Mouse (Mus musculus) hindbrain, embryonic 11.5 days (tissue): ENCODE measurements around the gene Pkd1. TPM values are rescaled to one million over a fixed set of nuclear protein-coding genes. Genes with fewer than 3 reads are reported as not detected.

Experiments
- ATAC-seq: fragments of 200-750 bp; cut with Nextera tagmentation; 2 replicates; pipeline ENCODE4 v1.8.0; 2017; ENCODE audit warnings: mild to moderate bottlenecking, moderate TSS enrichment, moderate library complexity; ENCODE audit not compliant: low FRiP score
- DNase-seq: peaks from one replicate; pipeline ENCODE4 v3.0.0-alpha.2; 2015; ENCODE audit warnings: low spot score
- H3K27ac ChIP-seq: fragments of 300-500 bp; sonication (generic); 2 replicates; pipeline ENCODE4 v1.5.1; 2014; ENCODE audit warnings: mild to moderate bottlenecking, low read depth, low read length
- H3K27me3 ChIP-seq: fragments of 300-500 bp; sonication (generic); 2 replicates; pipeline ENCODE4 v1.6.1; 2014; ENCODE audit warnings: mild to moderate bottlenecking, low read length, moderate library complexity, mixed read lengths; ENCODE audit not compliant: control insufficient read depth, insufficient read depth
- H3K36me3 ChIP-seq: fragments of 300-500 bp; sonication (generic); 2 replicates; pipeline ENCODE4 v1.6.1; 2014; ENCODE audit warnings: mild to moderate bottlenecking, low read length, moderate library complexity, mixed read lengths; ENCODE audit not compliant: control insufficient read depth, insufficient read depth
- H3K4me1 ChIP-seq: fragments of 300-500 bp; sonication (generic); replicated peaks from 2 replicates; pipeline ENCODE4 v1.6.1; 2014; ENCODE audit warnings: low read length, mixed read lengths; ENCODE audit not compliant: control insufficient read depth, insufficient read depth
- H3K4me2 ChIP-seq: fragments of 300-500 bp; sonication (generic); replicated peaks from 2 replicates; pipeline ENCODE4 v1.6.1; 2014; ENCODE audit warnings: mild to moderate bottlenecking, low read depth, low read length
- H3K4me3 ChIP-seq: fragments of 300-500 bp; sonication (generic); 2 replicates; pipeline ENCODE4 v1.5.1; 2014; ENCODE audit warnings: low read depth, low read length
- H3K9ac ChIP-seq: fragments of 300-500 bp; sonication (generic); 2 replicates; pipeline ENCODE4 v1.6.1; 2014; ENCODE audit warnings: low read depth, low read length
- H3K9me3 ChIP-seq: fragments of 300-500 bp; sonication (generic); 2 replicates; pipeline ENCODE4 v1.6.1; 2016; ENCODE audit warnings: low read length; ENCODE audit not compliant: control insufficient read depth
- WGBS: fragments of 180-500 bp; shearing (Covaris S2); extraction: QIAGEN DNeasy Blood & Tissue Kit; methylation state at CpG from one replicate; pipeline ENCODE4 v1.1.7; 2014; 5-methylcytosine and 5-hydroxymethylcytosine counted together
- polyA plus RNA-seq: library from polyadenylated mRNA; unstranded; fragments of >200 nt; fragmentation: Nextera tagmentation; extraction: Ambion mirVana; gene quantifications from 2 replicates; pipeline ENCODE4 v1.2.1, GENCODE M21; 2014

Gene Pkd1
- polyA plus RNA-seq, 1 experiment from 2014 or later: 22.2 TPM

GRCm38 (mm10) chr17:24628646-24629045, 79.0 kb downstream of the Pkd1 start:
- Histone ChIP-seq H3K4me3 (no peak overlapping the region), H3K27me3 (no peaks in the 10 kb centered on the region), H3K9me3 (no peaks in the 10 kb centered on the region), H3K27ac (no peak overlapping the region), H3K9ac (no peak overlapping the region), H3K36me3 (0 out of 2 replicates have a peak, but pooled peaks cover 2% of the 10 kb centered on the region), H3K4me1 (peaks cover 6% of the 10 kb centered on the region), H3K4me2 (no peak overlapping the region)
- DNase-seq (peak; percentile 87), ATAC-seq (no peak)
- WGBS: 50% methylated on average over 5 of the region's 5 CpGs

- no peaks in the 10 kb centered on the region for H3K36me3 ChIP-seq
- WGBS: 90% methylated on average over 14 of the region's 14 CpGs
- H3K27ac ChIP-seq: no peak overlapping the region
- no peak overlapping the region for H3K4me3 ChIP-seq
- no peaks in the 10 kb centered on the region for H3K27me3 ChIP-seq
- no peak overlapping the region for H3K4me2 ChIP-seq
- H3K9me3 ChIP-seq: no peaks in the 10 kb centered on the region
- no peak for DNase-seq
- H3K9ac ChIP-seq: no peak overlapping the region
- H3K4me1 ChIP-seq: peaks cover 6% of the 10 kb centered on the region
- no peak for ATAC-seq
Observed at GRCm38 (mm10) chr17:24630072-24630471, 80.4 kb downstream of the Pkd1 start.

GRCm38 (mm10) chr17:24632167-24632812, 82.7 kb downstream of the Pkd1 start, which contains the start of the genes Tsc2 and Nthl1:
Tsc2 (minus strand) TSS chr17:24632630.
Nthl1 (plus strand) TSS chr17:24632680.
- H3K36me3 ChIP-seq: no peaks in the 10 kb centered on the region
- H3K9ac ChIP-seq: peak within 1 kb of the TSS; percentile 70
- H3K27me3 ChIP-seq: no peaks in the 10 kb centered on the region
- peak; percentile 88 for ATAC-seq
- H3K4me1 ChIP-seq: peaks cover 6% of the 10 kb centered on the region
- no peak within 1 kb of the TSS for H3K27ac ChIP-seq
- peak within 1 kb of the TSS; percentile 62 for H3K4me3 ChIP-seq
- 2% methylated on average over 51 of the region's 51 CpGs for WGBS
- H3K4me2 ChIP-seq: peak within 1 kb of the TSS; percentile 72
- no peaks in the 10 kb centered on the region for H3K9me3 ChIP-seq
- DNase-seq: peak; percentile 92

GRCm38 (mm10) chr17:24632813-24633449, 83.3 kb downstream of the Pkd1 start:
- H3K9me3 ChIP-seq: no peaks in the 10 kb centered on the region
- peak; percentile 62 for ATAC-seq

GRCm38 (mm10) chr17:24633831-24634230, 84.2 kb downstream of the Pkd1 start:
- Histone ChIP-seq H3K27me3 (no peaks in the 10 kb centered on the region), H3K27ac (no peak overlapping the region), H3K9me3 (no peaks in the 10 kb centered on the region), H3K9ac (no peak overlapping the region), H3K4me1 (peaks cover 6% of the 10 kb centered on the region), H3K4me3 (no peak overlapping the region), H3K4me2 (no peak overlapping the region), H3K36me3 (no peaks in the 10 kb centered on the region)
- DNase-seq (no peak), ATAC-seq (no peak)
- WGBS: 92% methylated on average over 11 of the region's 11 CpGs

More at GRCm38 (mm10) chr17:24632813-24633449, 83.3 kb downstream of the Pkd1 start:
- H3K9ac ChIP-seq: peak overlapping the region; percentile 70
- no peak overlapping the region for H3K27ac ChIP-seq
- peaks cover 6% of the 10 kb centered on the region for H3K4me1 ChIP-seq
- no peak for DNase-seq
- H3K36me3 ChIP-seq: no peaks in the 10 kb centered on the region
- peak overlapping the region; percentile 62 for H3K4me3 ChIP-seq
- no peaks in the 10 kb centered on the region for H3K27me3 ChIP-seq
- peak overlapping the region; percentile 72 for H3K4me2 ChIP-seq
- WGBS: 15% methylated on average over 22 of the region's 22 CpGs

- WGBS: 96% methylated on average over 4 of the region's 4 CpGs
- H3K27ac ChIP-seq: no peak overlapping the region
- no peak overlapping the region for H3K9ac ChIP-seq
- H3K36me3 ChIP-seq: no peaks in the 10 kb centered on the region
- no peak overlapping the region for H3K4me3 ChIP-seq
- no peak overlapping the region for H3K4me2 ChIP-seq
- ATAC-seq (no peak), DNase-seq (no peak)
- peaks cover 6% of the 10 kb centered on the region for H3K4me1 ChIP-seq
- no peaks in the 10 kb centered on the region for H3K9me3 ChIP-seq
- no peaks in the 10 kb centered on the region for H3K27me3 ChIP-seq
Observed at GRCm38 (mm10) chr17:24635024-24635423, 85.4 kb downstream of the Pkd1 start.

- Histone ChIP-seq H3K27me3 (no peaks in the 10 kb centered on the region), H3K9me3 (no peaks in the 10 kb centered on the region), H3K4me2 (no peak overlapping the region), H3K4me3 (no peak overlapping the region), H3K27ac (no peak overlapping the region), H3K9ac (no peak overlapping the region), H3K36me3 (no peaks in the 10 kb centered on the region), H3K4me1 (peaks cover 6% of the 10 kb centered on the region)
- WGBS: 94% methylated on average over 5 of the region's 5 CpGs
- DNase-seq (no peak), ATAC-seq (no peak)
Observed at GRCm38 (mm10) chr17:24635694-24636093, 86.1 kb downstream of the Pkd1 start.

GRCm38 (mm10) chr17:24636781-24637481, 87.3 kb downstream of the Pkd1 start:
- no peaks in the 10 kb centered on the region for H3K36me3 ChIP-seq
- H3K9me3 ChIP-seq: no peaks in the 10 kb centered on the region
- H3K27me3 ChIP-seq: no peaks in the 10 kb centered on the region
- no peak for DNase-seq
- WGBS: 73% methylated on average over 5 of the region's 5 CpGs
- H3K27ac ChIP-seq: no peak overlapping the region
- ATAC-seq: no peak
- H3K4me1 ChIP-seq: peaks cover 3% of the 10 kb centered on the region
- H3K4me3 ChIP-seq: no peak overlapping the region
- H3K4me2 ChIP-seq: no peak overlapping the region
- H3K9ac ChIP-seq: no peak overlapping the region
